Mouse (Mus musculus) CD4-positive helper T cell, adult 2 months (primary cell): ENCODE measurements around the gene Srgap2.

ENCODE experiments used
- DNase-seq: peaks from one replicate; pipeline ENCODE4 v3.0.0-alpha.2; 2012; ENCODE audit warnings: low read depth, missing footprints, low spot score

Gene Srgap2

DNA sequence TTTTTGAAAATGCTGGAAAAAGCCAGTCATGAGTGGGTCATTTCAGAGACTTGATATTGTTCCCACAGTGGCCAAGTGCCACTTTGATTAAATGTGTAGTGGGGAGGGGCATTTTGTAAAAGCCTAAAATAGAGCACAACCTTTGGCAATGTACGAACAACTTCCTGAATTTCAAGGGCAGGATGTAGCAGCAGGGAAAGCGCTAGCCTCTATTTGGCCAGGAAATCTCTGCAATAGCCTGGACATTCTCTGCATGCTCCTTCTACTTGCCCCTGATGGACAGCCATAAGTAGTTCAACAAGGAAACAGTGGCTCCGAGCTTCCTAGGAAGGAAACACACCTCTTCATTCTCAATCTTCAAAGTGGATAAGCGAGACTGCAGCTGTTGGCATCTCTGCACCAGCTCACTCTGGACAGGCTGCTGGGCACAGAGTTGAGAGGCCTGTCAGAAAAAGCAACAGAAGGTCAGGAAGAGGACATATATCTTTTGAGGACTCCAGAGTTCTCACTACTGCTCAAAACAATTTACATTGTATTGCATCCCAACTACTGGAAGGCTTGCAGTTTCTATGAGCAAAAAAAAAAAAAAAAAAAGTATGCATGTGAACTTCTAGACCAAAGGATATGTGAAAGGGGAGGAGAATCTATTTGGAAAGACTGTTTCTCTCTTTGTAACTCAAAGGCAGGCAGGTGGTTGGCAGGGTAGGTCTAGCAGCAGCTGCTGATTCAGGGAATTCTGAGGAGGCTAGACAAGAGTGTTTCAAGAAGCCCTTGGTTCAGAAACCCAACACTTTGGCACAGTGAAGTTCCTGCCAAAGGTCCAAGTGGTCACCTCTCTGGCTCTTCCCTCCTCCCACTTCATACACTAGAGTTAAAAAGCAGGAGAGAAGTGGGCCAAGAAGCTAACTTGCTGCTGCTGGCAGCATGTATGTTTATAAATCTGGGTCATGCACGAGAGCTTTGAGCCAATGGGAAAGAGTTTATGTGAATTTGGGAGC is 181.4 kb downstream of the Srgap2 start:
- no peak for DNase-seq

DNA sequence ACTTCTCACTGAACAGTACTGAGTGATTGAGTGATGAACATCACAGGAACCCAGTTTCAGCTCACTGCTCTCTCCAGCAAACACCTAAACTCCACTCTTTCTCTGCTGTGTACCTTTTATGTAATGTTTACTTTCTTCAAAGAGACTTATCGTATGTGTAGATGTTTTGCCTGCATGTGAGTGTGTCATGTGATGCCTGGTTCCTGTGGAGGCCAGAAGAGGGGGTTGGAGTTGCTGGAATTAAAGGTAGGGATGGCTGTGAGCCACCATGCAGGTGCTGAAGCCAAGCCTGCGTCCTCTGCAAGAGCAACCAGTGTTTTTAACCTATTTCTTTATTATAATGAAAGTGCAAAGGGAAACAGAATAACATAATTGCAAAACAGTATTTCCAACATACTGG is 182.5 kb downstream of the Srgap2 start:
- no peak for DNase-seq

DNA sequence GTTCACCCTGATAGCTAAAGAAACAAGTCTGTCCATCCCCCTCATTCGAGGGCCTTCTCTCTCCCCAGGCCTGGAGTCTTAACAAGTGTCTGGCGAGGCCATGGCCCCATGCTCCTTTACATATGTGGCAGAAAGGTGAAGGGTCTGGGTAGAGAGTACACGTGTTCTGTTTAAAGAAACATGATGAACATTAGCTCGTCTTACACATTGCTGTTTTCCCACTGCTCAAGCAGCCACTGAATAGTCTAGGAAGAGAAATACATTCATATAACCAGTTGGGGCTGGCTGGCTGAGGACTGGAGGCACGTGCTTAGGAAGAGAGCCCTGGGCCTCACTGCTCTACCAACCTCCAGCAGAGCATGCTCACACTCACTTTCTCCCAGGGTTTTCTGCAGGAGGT is 191.1 kb downstream of the Srgap2 start:
- no peak for DNase-seq

DNA sequence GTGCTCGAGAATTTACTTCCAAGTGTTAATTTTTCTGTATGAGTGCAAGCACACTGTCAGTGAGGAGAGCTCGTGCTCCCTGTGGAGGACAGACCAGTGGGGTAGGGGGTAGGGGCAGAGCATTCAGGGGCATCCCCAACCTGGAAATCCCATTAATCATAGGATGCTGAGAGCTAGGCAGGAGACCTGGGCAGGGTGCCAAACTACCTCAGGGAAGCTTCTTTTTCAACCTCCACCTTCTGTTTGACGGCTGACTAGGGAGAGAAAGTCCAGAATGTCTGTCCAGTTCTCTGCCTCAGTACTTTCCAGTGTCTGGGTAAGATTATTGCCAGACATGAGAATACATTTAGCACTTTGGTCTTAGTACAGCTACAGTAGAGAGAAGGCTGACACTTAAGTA is 191.5 kb downstream of the Srgap2 start:
- DNase-seq = no peak

DNA sequence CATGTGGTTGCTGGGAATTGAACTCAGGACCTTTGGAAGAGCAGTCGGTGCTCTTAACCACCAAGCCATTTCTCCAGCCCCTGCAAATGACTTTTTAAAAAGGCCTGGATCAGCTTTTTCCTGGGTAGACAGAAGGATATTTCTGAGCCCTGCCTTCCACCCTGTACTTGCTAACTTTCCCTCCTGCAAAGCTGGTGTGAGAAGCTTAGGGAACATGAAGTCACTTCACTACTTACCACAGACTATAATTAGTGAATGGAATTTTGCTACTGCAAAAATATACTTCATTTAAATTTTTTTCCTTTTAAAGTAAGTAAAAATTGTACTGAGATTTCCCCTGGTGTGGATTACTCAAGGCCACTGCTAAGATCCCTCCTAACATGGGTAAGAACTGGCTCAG is 196.0 kb downstream of the Srgap2 start:
- no peak for DNase-seq

DNA sequence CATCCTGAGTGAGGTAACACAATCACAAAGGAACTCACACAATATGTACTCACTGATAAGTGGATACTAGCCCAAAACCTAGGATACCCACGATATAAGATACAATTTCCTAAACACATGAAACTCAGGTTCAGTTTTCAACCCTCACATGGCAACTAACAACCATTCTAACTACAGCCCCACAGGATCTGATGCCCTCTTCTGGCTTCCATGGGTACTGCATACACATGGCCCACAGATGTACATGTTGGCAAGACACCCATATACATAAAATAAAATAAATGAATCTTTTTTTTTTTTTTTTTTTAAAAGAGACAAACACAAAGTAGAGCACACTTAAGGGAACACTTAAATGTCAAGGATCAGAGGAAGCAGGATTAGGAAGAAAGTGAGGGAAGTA is 198.1 kb downstream of the Srgap2 start:
- DNase-seq = peak; percentile 43

DNA sequence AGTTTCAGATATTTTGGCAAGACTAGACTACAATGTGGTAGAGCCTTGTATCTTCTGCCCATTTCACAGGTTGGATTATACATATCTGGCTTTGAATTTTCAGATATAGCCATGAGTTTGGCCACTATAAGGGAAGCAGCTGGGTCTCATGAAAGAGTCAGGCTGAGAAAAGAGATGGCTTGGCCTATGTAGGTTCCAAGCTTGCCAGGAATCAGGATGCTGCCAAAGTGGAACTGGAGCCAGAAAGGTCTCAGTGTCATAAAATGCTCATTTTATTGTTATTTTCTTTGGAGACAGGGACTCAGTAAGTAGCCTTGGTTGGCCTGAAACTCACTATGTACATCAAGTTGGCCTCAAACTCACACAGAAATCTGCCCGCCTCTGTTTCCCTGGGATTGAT is 200.0 kb downstream of the Srgap2 start:
- DNase-seq = no peak

DNA sequence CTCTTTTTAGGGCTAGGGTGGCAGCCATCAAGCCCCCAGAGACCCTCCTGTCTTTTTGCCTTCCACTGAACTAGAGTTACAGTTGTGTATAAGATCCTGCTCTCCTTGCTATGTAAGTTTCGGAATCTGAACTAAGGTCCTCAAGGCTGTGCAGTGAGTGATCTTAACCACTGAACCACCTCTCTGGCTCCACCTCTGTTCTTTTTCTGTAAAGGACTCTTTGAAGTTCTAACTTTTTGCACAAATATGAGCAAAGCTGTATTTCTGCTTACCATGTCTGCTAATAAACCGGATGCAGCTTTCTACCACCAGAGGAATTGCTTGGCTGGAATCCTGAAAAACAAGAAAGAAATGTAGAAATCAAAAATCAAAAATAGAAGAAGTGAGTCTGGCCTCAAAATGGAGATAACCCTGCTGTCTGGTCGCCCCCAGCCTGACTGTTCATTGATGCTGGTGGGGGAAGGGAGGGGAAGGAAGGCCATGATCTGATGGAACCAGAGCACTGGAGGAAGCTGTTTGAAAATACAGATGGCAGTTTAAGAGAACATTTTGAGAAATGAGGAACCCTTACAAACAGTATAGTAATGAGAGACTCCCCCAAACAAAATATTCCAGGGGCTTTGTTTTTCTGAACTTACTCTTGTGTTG is 202.2 kb downstream of the Srgap2 start:
- DNase-seq = peak; percentile 51

DNA sequence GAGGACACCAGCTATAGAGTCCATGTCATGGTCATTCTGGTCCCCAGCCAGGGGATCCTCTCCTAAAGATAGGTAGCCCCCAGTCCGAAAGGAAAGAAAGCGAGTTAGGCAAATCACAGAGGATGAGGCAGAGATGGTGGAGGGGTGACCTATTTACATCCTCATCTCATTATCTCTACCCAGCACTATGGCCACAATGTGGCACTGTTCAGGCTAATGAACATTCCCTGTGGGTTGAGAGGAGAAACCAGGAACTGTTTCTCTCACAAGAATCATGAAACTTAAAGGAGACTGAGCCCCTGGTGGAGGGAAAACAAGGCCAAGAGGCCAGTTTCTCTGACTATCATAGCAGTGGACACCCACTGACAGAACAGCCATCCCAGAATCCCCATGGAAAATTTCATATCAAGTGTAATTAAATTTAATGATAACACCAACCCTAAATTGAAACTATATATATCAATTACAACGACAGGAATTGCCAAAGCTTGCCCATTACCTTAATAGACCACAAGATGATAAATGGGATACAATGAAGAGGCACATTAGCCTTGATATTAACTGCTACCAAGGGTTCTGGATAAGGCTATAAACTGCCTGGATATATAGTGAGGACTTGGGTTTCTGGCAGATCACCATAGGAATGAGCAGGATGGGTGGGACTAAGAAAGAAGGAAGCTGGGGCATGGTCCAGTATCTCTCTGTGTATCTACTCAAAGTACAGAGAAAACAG is 207.4 kb downstream of the Srgap2 start:
- no peak for DNase-seq

DNA sequence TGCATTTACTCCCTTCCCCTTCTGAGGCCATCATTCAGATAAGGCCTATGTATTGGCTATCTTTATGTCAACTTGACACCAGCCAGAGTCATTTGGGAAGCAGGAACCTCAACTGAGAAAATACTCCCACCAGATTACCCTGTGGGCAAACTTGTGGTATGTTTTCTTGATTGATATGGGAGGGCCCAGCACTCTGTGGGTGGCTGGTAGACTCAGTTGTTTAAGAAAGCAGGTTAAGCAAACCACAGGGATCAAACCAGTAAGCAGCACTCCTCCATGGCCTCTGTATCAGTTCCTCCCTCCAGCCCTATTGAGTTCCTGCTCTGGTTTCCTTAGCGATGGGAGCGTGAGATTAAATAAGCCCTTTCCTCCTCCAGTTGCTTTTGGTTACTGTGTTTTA is 208.8 kb downstream of the Srgap2 start:
- no peak for DNase-seq

DNA sequence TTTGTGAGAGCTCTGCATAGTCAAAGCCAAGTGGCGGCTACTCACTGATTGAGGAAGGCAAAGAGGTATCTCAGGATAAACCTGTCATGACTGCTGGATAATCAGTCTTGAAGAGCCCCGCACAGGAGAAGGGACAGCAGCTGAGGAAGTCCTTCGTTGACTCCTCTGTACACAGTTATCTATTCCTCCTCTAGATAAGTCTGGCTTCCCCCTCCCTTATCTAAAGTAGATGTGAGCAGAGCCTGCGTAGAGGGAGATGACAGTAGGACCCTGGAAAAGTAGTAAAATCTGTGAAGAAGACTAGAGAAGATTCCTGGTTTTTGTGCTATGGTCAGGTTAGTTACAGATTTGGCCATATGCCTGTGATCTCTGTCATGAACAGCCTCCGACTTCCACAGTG is 209.5 kb downstream of the Srgap2 start:
- no peak for DNase-seq

DNA sequence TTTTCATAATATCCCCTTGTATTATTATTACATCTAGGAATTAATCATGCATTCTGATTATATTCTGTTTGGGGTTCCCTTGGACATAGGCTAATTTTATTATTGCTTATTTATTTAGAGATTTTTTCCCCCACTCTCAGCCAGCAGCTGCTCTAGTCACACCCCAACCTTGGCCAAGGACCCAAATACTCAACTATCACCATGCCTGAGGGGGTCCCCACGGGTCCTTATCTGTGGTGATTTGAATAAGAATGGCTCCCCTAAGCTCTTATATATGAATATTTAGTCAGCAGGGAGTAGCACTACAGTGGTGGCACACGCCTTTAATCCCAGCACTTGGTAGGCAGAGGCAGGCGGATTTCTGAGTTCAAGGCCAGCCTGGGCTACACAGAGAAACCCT is 215.9 kb downstream of the Srgap2 start:
- DNase-seq = no peak

DNA sequence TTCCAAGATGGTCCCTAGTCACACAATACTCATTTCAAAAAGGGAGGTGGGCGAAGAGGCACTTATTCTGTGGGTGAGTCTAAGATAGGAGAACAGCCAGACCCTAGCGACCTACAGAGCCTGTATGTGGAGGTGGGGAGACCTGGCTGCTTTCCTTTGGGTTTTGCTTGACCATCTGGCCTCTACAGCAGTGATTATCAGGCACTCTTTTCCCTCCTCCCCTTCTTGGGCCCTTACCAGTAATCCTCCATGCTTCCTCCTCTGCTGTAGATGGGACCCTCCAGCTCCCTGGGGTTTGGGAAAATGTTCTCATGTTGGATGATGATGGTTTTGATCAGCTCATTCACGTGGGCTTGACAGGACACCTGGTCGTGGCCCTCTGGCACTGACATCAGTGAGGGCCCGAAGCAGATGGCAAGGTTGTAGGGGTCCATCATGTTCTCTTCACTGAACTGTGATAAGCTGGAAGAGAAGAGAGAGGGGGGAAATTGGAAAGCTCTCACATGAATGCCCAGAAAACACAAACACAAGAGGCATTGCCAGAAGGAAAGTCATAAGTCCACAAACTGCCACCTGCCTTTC is 216.8 kb downstream of the Srgap2 start:
- DNase-seq = no peak

DNA sequence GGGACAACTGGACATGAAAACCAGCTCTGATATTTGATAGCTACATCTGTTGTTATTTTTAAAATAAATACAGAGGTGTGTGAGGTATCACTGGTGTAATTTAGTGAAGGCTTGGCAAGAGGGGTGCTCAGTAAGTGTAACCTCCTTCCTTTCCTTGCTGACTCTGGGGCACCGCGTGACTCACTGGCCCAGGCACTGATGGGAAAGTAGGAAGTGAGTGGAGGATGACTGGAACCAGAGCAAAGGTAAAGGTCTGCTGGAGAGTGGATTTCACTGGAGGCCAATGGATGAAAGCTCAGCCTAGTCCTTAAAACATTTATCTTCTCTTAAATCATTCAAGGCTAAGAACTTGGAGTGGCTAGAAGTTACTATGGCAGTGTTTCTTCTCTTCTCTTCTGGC is 226.4 kb downstream of the Srgap2 start:
- no peak for DNase-seq

DNA sequence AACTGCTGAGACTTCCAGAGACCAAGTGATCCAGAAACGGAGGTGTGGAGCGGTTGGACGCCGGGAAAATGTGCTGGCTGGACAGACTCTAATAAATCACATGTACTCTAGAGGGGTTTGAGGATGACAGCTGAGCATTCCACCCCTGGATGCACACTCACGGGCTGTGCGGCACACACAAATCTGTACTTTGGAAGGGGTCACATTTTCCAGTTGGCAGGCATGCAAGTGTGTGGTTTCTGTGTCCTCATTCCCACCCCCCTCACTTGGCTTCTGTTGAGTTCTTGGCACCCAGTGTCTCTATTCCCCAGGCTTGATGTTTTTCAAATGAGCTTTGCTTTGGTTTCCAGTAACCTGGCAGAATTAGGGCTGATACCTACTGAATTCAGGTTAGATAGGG is 227.4 kb downstream of the Srgap2 start:
- no peak for DNase-seq

DNA sequence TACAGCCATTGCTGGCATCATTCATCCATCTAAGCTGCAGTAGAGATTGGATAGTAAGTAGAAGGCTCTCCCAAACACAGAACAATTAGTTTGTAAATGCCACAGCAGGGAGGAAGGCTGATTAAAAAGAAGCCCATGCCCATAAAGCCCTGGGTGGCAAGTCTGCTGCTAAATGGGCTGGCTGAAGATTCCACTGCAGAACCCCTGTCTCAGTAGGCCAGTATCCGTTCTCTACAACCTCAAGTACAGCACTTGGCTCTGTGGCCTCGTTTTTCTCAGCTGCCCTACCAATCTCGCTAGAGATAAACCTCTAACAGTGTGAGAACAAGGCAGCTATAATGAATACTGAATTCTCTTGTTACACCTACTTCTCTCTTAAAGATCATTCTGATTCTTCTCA is 227.9 kb downstream of the Srgap2 start:
- no peak for DNase-seq

DNA sequence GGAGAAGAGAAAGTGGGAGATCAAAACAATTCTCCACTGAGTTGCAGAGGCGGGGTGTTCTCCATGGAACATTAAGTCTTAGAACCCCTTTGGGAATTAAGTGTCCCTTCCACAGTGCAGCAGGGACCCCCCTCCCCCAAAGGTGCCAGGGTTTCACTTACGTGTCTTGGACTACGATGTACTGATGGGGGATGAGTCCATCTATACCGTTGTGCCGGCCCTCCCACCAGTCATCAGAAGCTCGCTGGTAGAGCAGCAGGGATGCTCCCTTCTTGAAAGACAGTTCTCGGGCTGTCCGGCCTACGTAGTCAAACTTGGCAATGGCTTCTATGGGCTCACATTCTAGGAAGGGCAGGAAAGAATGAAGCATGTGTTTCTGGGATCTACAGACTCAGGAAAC is 229.0 kb downstream of the Srgap2 start:
- DNase-seq = no peak

DNA sequence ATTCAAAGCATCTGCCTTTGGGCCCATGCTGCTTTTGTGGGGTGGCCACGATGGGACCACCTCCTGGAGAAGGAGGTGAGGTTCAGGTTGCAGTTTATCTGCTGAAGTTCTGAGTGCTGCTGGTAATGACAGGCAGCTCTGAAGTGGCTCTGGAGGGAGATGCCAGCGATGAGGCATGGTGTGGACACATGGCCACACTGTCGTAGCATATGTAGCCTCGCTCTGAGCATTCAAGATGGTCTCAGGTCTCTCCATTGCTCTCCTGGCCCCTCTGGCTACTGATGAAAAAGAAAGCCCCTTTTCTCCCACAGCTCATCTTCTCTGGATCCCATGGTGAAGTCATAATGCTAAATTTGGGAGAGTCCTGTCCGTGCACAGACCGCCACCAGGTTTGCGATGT is 230.4 kb downstream of the Srgap2 start:
- DNase-seq = no peak

DNA sequence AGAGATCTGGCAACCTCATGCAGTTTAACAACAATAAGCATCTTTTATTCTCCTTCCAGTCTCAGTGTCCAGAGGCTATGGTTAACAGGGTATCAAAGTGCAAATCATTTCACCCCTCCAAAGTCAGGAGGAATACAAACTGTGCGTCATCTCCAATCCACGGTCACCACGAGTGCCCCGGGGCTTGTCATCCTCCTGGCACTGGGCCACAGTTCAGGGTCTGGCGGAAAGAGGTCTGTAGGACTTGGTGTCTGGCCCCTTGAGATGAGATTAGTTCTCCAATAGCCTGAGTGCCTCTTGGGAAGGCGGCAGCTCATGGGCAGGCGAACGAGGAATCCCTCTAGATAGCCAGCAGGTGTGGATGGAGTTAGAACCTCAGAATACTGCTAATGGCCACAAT is 232.0 kb downstream of the Srgap2 start:
- DNase-seq = no peak

DNA sequence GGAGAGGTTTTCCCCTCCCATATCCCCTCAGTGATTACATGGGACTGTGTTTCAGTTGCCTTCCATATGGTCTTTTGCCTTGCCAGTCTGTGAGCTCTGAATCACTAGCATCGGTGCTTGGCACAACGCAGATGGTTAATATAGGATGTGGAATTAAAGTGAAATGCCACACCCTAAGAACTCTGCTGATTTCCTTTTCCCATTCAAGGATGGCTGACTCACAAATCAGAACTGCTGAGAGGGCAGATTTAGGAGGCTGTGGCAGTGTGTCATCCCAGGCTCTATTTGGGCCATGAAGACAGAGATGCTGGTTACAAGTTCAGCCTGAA is 233.3 kb downstream of the Srgap2 start:
- DNase-seq = no peak

DNA sequence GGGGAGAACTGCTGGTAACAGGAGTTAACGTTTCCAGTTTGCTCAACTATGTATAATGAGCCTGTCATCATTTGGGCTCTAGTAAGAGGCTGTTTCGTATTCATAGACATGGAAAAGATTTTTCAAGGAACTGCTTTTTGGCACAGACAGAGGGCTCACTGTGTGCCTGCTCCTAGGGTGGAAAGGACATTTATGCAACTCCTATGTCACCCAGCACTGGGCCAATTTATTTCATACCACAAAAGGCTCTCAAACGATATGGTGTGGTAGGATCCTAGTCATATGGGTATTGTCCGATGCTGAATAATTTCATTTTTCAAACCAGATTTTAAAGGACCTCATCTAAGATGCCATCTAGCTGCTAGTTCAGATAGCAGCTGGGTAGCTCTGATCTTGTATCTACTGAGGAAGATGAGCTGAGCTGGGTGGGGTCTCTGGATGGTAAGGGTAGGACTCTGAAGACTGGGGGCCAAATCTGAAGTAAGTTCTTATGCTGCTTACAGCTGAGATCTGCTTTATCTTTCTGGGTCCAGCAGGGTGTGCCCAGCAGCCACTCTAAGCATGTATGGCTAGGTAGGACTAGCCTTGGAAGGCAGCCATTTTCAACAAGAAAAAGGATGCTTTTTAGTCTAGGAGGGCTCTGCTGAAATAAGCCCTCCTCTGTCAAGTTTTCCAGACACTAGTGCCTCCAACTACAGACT is 233.8 kb downstream of the Srgap2 start:
- no peak for DNase-seq

DNA sequence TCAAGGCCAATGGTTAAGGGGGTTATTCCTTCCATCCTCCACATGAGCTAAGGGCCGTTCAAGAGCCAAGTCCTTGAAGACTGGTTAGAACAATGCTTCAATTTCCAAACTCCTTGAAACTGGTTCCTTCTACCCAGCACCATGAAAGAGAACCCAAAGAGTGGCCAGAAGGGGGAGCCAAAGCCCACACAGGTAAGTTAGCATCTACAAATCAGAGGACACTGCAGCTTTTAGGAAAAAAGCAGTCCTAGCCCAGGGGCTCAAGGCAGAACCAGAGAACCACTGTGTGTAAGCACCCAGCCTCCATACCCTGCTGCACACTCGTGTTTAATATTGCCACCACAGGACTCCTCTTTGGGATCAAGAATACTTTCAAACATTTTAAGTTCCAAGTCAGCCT is 236.5 kb downstream of the Srgap2 start:
- peak; percentile 74 for DNase-seq
